Mouse (Mus musculus) hindbrain, embryonic 12.5 days (tissue): ENCODE data around the gene Mctp1. TPM values are rescaled to one million over a fixed set of nuclear protein-coding genes. Genes with fewer than 3 reads are reported as not detected.
A peak's percentile ranks its signal among the peaks of the same experiment; 100 is the strongest.
"Not testable (repeated sequence)": the region's sequence is repeated elsewhere in the genome, so short reads cannot be mapped to it uniquely, and the experiment has no call there.

Source experiments
- ATAC-seq: fragments of 200-750 bp; cut with Nextera tagmentation; 2 replicates; pipeline ENCODE4 v1.8.0; 2017; ENCODE audit warnings: moderate TSS enrichment; ENCODE audit not compliant: low FRiP score
- H3K27ac ChIP-seq: fragments of 300-500 bp; sonication (generic); 2 replicates; pipeline ENCODE4 v1.5.1; 2016; ENCODE audit warnings: mild to moderate bottlenecking
- H3K27me3 ChIP-seq: fragments of 300-500 bp; sonication (generic); 2 replicates; pipeline ENCODE4 v1.6.1; 2016; ENCODE audit warnings: mild to moderate bottlenecking
- H3K36me3 ChIP-seq: fragments of 300-500 bp; sonication (generic); 2 replicates; pipeline ENCODE4 v1.6.1; 2016; ENCODE audit warnings: mild to moderate bottlenecking
- H3K4me1 ChIP-seq: fragments of 300-500 bp; sonication (generic); 2 replicates; pipeline ENCODE4 v1.6.1; 2016
- H3K4me2 ChIP-seq: fragments of 300-500 bp; sonication (generic); replicated peaks from 2 replicates; pipeline ENCODE4 v1.6.1; 2016; ENCODE audit warnings: mild to moderate bottlenecking
- H3K4me3 ChIP-seq: fragments of 300-500 bp; sonication (generic); 2 replicates; pipeline ENCODE4 v1.5.1; 2016; ENCODE audit warnings: mild to moderate bottlenecking
- H3K9ac ChIP-seq: fragments of 300-500 bp; sonication (generic); 2 replicates; pipeline ENCODE4 v1.6.1; 2016; ENCODE audit warnings: mild to moderate bottlenecking, moderate library complexity
- H3K9me3 ChIP-seq: fragments of 300-500 bp; sonication (generic); replicated peaks from 2 replicates; pipeline ENCODE4 v1.6.1; 2016; ENCODE audit warnings: mild to moderate bottlenecking
- whole genome bisulfite sequencing: fragments of 180-500 bp; shearing (Covaris S2); methylation state at CpG from one replicate; pipeline ENCODE4 v1.1.7; 2016; 5-methylcytosine and 5-hydroxymethylcytosine counted together
- polyA plus RNA-seq: library from polyadenylated mRNA; unstranded; fragments of >200 nt; fragmentation: Nextera tagmentation; extraction: Ambion mirVana; gene quantifications from 2 replicates; pipeline ENCODE4 v1.2.1, GENCODE M21; 2016

Mctp1 gene
- polyA plus RNA-seq, 1 experiment from 2014 or later: 3.6 TPM

- H3K9ac ChIP-seq: no peak overlapping the region
- H3K27ac ChIP-seq: no peak overlapping the region
- H3K4me1 ChIP-seq: no peaks in the 10 kb centered on the region
- H3K36me3 ChIP-seq: no peaks in the 10 kb centered on the region
- no peak for ATAC-seq
- no peaks in the 10 kb centered on the region for H3K27me3 ChIP-seq
- 77% methylated on average over 3 of the region's 3 CpGs for WGBS
- H3K4me2 ChIP-seq: no peak overlapping the region
- H3K9me3 ChIP-seq: no peaks in the 10 kb centered on the region
- no peak overlapping the region for H3K4me3 ChIP-seq
Observed at GRCm38 (mm10) chr13:76929152-76929551, 544.8 kb downstream of the Mctp1 start.

- 62% methylated on average over 5 of the region's 5 CpGs for WGBS
Observed at GRCm38 (mm10) chr13:76932933-76933332, 548.6 kb downstream of the Mctp1 start.

GRCm38 (mm10) chr13:76949234-76949633 lies 564.9 kb downstream of the Mctp1 start:
- no peaks in the 10 kb centered on the region for H3K36me3 ChIP-seq
- no peak overlapping the region for H3K9ac ChIP-seq
- no peaks in the 10 kb centered on the region for H3K4me1 ChIP-seq
- no peak overlapping the region for H3K4me2 ChIP-seq
- no peaks in the 10 kb centered on the region for H3K27me3 ChIP-seq
- H3K4me3 ChIP-seq: no peak overlapping the region
- ATAC-seq: no peak
- no peaks in the 10 kb centered on the region for H3K9me3 ChIP-seq
- no peak overlapping the region for H3K27ac ChIP-seq

More at GRCm38 (mm10) chr13:76932933-76933332, 548.6 kb downstream of the Mctp1 start:
- Histone ChIP-seq H3K4me3 (no peak overlapping the region), H3K4me2 (no peak overlapping the region), H3K27me3 (no peaks in the 10 kb centered on the region), H3K36me3 (no peaks in the 10 kb centered on the region), H3K4me1 (no peaks in the 10 kb centered on the region), H3K27ac (no peak overlapping the region), H3K9me3 (no peaks in the 10 kb centered on the region), H3K9ac (no peak overlapping the region)
- ATAC-seq: no peak

GRCm38 (mm10) chr13:76967588-76967987 lies 583.3 kb downstream of the Mctp1 start:
- no peak overlapping the region for H3K9ac ChIP-seq
- no peak for ATAC-seq

GRCm38 (mm10) chr13:76969386-76969785 lies 585.1 kb downstream of the Mctp1 start:
- no peak for ATAC-seq
- Histone ChIP-seq H3K27ac (no peak overlapping the region), H3K4me1 (no peaks in the 10 kb centered on the region), H3K9me3 (no peaks in the 10 kb centered on the region), H3K27me3 (no peaks in the 10 kb centered on the region), H3K36me3 (no peaks in the 10 kb centered on the region), H3K4me2 (no peak overlapping the region), H3K9ac (no peak overlapping the region), H3K4me3 (no peak overlapping the region)
- 3% methylated on average over 2 of the region's 2 CpGs for WGBS

More at GRCm38 (mm10) chr13:76967588-76967987, 583.3 kb downstream of the Mctp1 start:
- Histone ChIP-seq H3K36me3 (no peaks in the 10 kb centered on the region), H3K4me1 (no peaks in the 10 kb centered on the region), H3K9me3 (no peaks in the 10 kb centered on the region), H3K27ac (no peak overlapping the region), H3K4me2 (no peak overlapping the region), H3K4me3 (no peak overlapping the region), H3K27me3 (no peaks in the 10 kb centered on the region)

GRCm38 (mm10) chr13:76971046-76971445 lies 586.7 kb downstream of the Mctp1 start:
- ATAC-seq: not testable (repeated sequence)

GRCm38 (mm10) chr13:77002628-77003027 lies 618.3 kb downstream of the Mctp1 start:
- H3K27ac ChIP-seq: no peak overlapping the region
- no peak overlapping the region for H3K4me2 ChIP-seq
- no peak for ATAC-seq
- WGBS: 60% methylated on average over 3 of the region's 3 CpGs
- no peaks in the 10 kb centered on the region for H3K9me3 ChIP-seq
- H3K36me3 ChIP-seq: no peaks in the 10 kb centered on the region
- H3K9ac ChIP-seq: no peak overlapping the region
- no peaks in the 10 kb centered on the region for H3K4me1 ChIP-seq
- H3K4me3 ChIP-seq: no peak overlapping the region
- no peaks in the 10 kb centered on the region for H3K27me3 ChIP-seq

More at GRCm38 (mm10) chr13:76971046-76971445, 586.7 kb downstream of the Mctp1 start:
- not testable (repeated sequence) for H3K4me3 ChIP-seq, H3K9me3 ChIP-seq, H3K27me3 ChIP-seq, H3K9ac ChIP-seq, H3K4me1 ChIP-seq, H3K36me3 ChIP-seq, H3K4me2 ChIP-seq, H3K27ac ChIP-seq
- 89% methylated on average over 3 of the region's 3 CpGs for WGBS

- H3K9me3 ChIP-seq: no peaks in the 10 kb centered on the region
- H3K4me2 ChIP-seq: no peak overlapping the region
- 83% methylated on average over 1 of the region's 1 CpGs for WGBS
- no peak overlapping the region for H3K9ac ChIP-seq
- H3K4me1 ChIP-seq: no peaks in the 10 kb centered on the region
- ATAC-seq: no peak
- H3K36me3 ChIP-seq: no peaks in the 10 kb centered on the region
- no peaks in the 10 kb centered on the region for H3K27me3 ChIP-seq
- no peak overlapping the region for H3K4me3 ChIP-seq
- no peak overlapping the region for H3K27ac ChIP-seq
Observed at GRCm38 (mm10) chr13:77003684-77004083, 619.3 kb downstream of the Mctp1 start.

GRCm38 (mm10) chr13:77018851-77019250 lies 634.5 kb downstream of the Mctp1 start:
- Histone ChIP-seq H3K4me2 (no peak overlapping the region), H3K27me3 (no peaks in the 10 kb centered on the region), H3K9me3 (no peaks in the 10 kb centered on the region), H3K4me3 (no peak overlapping the region), H3K27ac (no peak overlapping the region), H3K36me3 (no peaks in the 10 kb centered on the region), H3K4me1 (no peaks in the 10 kb centered on the region), H3K9ac (no peak overlapping the region)
- ATAC-seq: no peak
- WGBS: 84% methylated on average over 2 of the region's 2 CpGs

GRCm38 (mm10) chr13:77029594-77029993 lies 645.3 kb downstream of the Mctp1 start:
- Histone ChIP-seq H3K27me3 (no peaks in the 10 kb centered on the region), H3K4me1 (no peaks in the 10 kb centered on the region), H3K4me2 (no peak overlapping the region), H3K27ac (no peak overlapping the region), H3K9me3 (no peaks in the 10 kb centered on the region), H3K4me3 (no peak overlapping the region), H3K9ac (no peak overlapping the region), H3K36me3 (no peaks in the 10 kb centered on the region)
- 70% methylated on average over 5 of the region's 5 CpGs for WGBS
- ATAC-seq: no peak

- 97% methylated on average over 1 of the region's 1 CpGs for WGBS
Observed at GRCm38 (mm10) chr13:77043375-77043774, 659.0 kb downstream of the Mctp1 start.

GRCm38 (mm10) chr13:77045375-77045774 lies 661.0 kb downstream of the Mctp1 start:
- 0 out of 2 replicates have a peak, but pooled peaks have one; percentile 55 for ATAC-seq
- Histone ChIP-seq H3K27me3 (no peaks in the 10 kb centered on the region), H3K9me3 (no peaks in the 10 kb centered on the region), H3K4me1 (0 out of 2 replicates have a peak, but pooled peaks cover 3% of the 10 kb centered on the region), H3K4me2 (no peak overlapping the region), H3K9ac (no peak overlapping the region), H3K36me3 (no peaks in the 10 kb centered on the region), H3K4me3 (no peak overlapping the region), H3K27ac (no peak overlapping the region)
- 83% methylated on average over 1 of the region's 1 CpGs for WGBS

More at GRCm38 (mm10) chr13:77043375-77043774, 659.0 kb downstream of the Mctp1 start:
- Histone ChIP-seq H3K9ac (no peak overlapping the region), H3K4me1 (0 out of 2 replicates have a peak, but pooled peaks cover 3% of the 10 kb centered on the region), H3K9me3 (no peaks in the 10 kb centered on the region), H3K36me3 (no peaks in the 10 kb centered on the region), H3K27ac (no peak overlapping the region), H3K27me3 (no peaks in the 10 kb centered on the region), H3K4me3 (no peak overlapping the region), H3K4me2 (no peak overlapping the region)
- ATAC-seq: no peak

GRCm38 (mm10) chr13:77046416-77046815 lies 662.1 kb downstream of the Mctp1 start:
- ATAC-seq: peak; percentile 66
- no peak overlapping the region for H3K4me3 ChIP-seq
- no peaks in the 10 kb centered on the region for H3K36me3 ChIP-seq
- 66% methylated on average over 10 of the region's 10 CpGs for WGBS
- no peak overlapping the region for H3K9ac ChIP-seq
- H3K4me2 ChIP-seq: no peak overlapping the region
- no peaks in the 10 kb centered on the region for H3K27me3 ChIP-seq
- 0 out of 2 replicates have a peak, but pooled peaks cover 3% of the 10 kb centered on the region for H3K4me1 ChIP-seq
- H3K27ac ChIP-seq: no peak overlapping the region
- H3K9me3 ChIP-seq: no peaks in the 10 kb centered on the region
